Mouse (Mus musculus) heart, adult 18-20 months (tissue): ENCODE data around the gene Aoc1. TPM values are rescaled to one million over a fixed set of nuclear protein-coding genes. Genes with fewer than 3 reads are reported as not detected.

Experiments used
- DNase-seq, 2 experiments: peaks; one replicate each; pipeline ENCODE4 v3.0.0; 2021 to 2022; ENCODE audit warnings: mixed read lengths in 1 of 2
- total RNA-seq, 2 experiments: library from RNA; stranded (reverse); gene quantifications; 2 replicates each; pipeline ENCODE4 v1.2.3; 2021

Gene Aoc1
- total RNA-seq, 2 experiments from 2014 or later = not detected

DNA sequence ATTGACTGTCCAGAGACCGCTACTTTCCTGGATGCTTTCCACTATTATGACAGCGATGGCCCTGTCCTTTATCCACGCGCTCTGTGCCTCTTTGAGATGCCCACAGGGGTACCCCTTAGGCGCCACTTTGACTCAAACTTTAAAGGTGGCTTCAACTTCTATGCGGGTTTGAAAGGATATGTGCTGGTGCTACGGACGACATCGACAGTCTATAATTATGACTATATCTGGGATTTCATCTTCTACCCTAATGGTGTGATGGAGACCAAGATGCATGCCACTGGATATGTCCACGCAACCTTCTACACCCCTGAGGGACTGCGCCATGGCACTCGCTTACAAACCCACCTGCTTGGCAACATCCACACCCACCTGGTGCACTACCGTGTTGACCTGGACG is 33.7 kb downstream of the Aoc1 start:
- DNase-seq = no peak

DNA sequence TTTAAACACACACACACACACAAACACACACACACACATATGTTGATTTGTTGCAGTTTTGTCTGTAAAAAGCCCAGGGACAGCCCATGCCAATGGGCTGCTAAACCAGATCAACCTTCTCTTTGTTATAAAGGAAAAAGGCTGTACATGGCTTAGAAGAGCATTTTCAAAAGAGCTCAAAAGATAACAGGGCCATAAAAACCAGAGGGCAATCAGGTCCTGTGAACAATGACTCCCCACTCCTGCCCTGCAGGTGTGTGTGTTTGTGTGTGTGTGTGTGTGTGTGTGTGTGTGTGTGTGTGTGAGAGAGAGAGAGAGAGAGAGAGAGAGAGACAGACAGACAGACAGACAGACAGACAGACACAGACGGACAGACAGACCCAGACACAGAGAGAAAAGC is 36.5 kb downstream of the Aoc1 start:
- no peak for DNase-seq

DNA sequence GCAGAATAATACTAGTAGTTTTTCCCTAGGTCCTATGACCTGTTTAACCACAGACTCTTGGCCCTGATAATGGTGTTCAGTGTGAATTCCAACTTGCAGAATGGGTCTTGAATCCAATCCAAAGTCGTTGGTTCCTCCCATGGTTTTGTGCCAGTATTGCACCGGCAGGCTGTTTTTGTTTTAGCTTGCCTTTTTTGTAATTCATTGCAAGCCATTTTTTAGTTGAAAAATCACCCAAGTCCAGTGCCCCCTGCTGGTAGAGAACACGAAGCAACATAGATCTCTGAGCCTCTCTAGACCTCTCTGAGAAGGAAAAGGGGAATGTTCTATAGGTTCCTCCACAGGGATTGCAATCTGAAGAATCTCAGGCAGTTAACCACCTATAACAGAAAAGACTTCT is 39.3 kb downstream of the Aoc1 start:
- peak in 1 of 2 experiments; percentile 11 for DNase-seq

DNA sequence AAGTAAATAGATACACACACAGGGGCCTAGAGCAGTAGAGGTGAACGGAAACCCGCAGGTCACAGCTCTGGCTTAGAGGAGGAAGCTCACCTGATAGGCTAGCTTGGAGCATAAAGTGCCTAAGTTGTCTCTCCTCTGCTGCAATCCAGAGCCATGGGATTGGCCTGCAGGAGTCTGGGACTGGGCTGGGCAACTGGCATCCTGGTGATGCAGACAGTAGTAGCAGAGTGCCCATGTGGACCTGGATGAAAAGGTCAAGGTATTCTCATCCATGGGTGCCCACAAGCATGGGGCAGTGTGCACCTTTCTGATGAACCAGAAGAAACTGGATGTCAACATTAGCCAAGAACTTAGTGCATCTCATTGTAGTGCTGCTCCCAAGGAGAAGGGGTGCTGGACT is 40.9 kb downstream of the Aoc1 start:
- DNase-seq = no peak

DNA sequence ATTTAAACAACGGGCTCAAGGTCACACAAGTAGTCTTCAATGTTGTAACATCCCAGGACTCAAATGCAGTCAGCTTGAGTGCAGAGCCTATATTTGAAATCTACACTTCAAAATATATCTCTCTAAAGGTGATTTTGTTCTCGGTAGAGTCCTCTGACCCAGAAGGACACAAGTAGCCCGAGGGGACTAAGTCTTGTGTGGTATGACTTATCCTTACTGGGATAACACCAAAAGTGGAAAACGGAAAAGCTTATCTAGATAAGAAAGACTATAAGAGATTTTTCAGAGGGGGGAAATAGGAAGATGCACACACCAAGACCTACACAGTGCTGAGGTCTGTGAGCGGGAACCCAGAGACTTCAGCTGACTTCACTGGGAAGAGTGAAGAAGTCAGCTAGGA is 56.9 kb downstream of the Aoc1 start, which contains the start of gene 1600015I10Rik:
TSS of gene 1600015I10Rik (plus strand) at position 301 of the 400 bp plus-strand sequence.
- no peak for DNase-seq

DNA sequence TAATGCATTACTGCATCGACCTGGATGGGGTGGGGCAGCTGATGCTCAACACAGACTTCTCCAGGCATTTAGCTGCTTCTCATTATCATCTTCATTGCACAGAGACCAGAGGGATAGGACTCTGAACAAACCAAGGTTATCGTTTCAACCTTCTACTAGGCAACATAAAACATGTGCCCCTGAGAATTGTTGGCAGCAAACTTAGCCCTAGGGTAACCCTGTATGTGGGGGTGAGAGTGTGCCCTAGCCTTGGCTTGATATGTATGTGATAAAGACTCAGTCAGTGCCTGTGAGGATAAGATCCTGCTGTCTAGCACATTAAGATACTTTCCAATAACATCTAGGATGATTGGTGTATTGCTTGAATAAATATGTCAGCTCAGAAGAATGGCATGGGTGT is 76.9 kb downstream of the Aoc1 start:
- DNase-seq = no peak

DNA sequence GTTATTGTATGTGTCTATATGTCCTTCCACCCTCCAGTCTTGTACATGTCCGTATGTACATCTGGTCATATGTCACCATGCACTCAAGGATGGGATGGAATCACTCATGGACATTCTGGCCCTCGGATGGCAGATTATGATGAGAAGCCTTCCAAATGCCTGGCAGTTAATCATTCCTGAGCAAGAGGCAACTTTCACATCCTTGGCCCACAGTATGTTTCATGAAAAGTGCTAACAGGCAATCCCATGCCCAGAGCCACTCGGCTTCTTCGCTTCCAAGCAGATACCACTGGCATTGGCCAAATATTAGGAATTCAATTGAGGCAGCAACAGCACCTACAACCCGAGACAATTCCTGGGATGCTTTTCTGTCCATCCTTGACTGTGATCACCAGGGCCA is 78.0 kb downstream of the Aoc1 start:
- no peak for DNase-seq

DNA sequence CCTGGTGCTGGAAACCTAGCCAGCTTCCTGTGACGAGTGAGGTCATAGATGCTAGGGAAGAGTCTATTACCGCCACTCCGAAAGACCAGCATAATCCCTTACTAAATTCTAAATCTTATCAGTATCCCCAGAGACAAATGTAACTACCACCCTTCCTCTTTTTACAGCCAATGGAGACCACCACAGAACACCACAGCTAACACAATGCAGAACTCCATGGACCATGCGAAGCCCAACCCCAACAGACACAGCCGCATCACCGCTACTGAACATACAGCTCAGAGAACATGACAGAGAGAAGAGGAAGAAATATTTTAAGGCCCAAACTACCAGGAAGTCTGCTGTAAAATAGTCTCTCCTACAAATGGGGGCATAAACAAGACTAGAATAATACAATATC is 78.9 kb downstream of the Aoc1 start:
- no peak for DNase-seq

DNA sequence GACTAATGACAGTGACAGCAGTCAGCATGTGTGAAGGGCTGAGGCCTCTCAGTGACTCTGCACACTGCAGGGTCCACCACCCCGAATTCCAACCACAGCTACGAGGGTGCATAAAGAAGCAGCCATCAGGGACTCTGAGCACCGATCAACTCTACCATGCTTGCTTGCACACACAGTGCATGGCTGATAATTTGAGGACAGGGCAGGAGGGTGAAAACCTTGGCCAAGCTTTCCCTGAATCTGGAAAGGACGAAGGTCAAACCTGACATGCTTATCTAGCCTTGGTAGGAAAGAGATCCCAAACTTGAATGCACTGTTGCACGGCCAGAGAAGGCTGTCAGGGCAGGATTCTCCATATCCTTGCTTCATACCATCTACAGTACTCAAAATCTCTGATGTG is 80.5 kb downstream of the Aoc1 start:
- no peak for DNase-seq

DNA sequence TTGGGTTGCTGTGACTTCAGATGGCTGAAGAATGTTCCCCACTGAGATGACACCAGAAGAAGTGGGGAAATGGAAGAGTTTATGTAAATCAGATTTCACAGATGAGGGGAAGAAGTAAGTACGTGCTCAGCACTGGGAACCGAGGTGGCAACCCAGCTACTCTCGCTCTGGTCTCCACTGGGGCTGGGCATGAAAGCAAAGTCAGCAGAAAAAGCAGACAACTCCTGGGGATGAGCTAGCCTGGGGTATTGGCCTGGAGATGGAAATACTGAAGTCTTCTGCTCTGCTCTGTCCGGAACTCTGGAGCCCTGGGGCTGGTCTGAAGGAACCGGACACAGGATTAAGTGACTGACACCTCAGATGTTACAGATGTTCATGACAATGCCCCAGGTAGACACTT is 81.5 kb downstream of the Aoc1 start:
- no peak for DNase-seq

DNA sequence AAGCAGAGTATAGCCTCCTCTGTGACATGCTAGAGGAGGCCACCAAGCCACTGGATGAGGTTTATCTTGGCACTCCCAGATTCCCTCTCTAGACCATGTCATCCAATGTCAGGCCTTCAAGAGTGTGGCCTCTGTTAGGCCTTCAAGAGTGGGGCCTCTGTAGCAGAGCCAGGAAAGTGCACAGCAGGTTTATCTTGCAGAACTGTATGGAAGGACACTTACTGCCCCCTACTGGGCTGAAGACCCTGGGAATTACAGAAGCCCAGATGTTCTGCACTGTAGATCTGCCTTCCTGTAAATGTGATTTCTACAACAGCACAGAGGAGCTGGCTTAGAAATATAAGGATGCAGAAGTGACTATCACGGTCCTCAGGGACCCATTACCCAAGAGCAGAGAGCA is 82.2 kb downstream of the Aoc1 start:
- peak; percentile 17 to 67 for DNase-seq

DNA sequence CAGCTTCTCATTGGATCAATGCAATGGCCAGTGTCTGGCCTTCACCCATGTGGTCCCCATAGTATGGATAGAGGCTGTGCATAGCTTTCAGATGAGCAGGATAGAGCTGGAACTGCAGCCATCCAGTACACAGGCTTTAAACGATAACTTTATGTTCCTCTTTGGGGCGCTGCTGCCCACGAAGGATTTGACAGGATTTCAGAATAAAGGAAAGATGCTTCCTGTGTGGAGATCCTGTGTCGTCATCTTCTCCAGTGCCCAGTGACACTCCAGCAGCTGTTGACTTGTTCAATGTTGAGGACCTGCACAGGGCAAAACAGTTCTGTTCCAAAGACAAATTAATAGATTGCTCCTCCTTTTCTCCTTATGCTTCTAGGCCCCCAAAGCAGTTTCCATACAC is 84.1 kb downstream of the Aoc1 start:
- DNase-seq = no peak

DNA sequence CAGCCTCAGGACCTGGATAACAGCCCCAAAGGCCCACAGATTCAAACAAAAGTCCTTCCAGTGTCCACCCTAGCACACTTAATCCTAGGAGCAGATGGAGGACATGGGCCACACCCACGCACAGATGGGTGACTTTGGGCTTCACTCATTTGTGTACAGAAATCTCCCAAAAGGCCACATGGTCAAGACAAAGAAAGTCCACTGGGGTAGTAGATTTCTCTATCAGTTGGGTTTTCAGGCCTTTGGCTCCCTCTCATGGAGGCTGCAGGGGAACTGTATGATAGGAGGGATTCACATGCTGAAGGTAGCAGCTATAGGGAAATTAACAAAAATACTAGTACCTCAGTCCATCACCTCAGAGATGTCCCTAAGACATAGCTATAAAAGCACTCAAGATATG is 85.4 kb downstream of the Aoc1 start:
- DNase-seq = no peak

Other genes with a start within 250 kb of the Aoc1 start
- under 1 TPM; 0.37 to 0.39 TPM for gene AI854703, start 246.1 kb upstream of the Aoc1 start, total RNA-seq
- gene Gimap8, start 225.7 kb upstream of the Aoc1 start, total RNA-seq = 1 to 10 TPM; 7.1 to 7.5 TPM
- 1 to 10 TPM; 4.6 to 4.9 TPM for gene Gimap9, start 196.8 kb upstream of the Aoc1 start, total RNA-seq
- gene Gimap4, start 188.3 kb upstream of the Aoc1 start, total RNA-seq = 10 to 100 TPM; 19.3 to 32.9 TPM
- 10 to 100 TPM; 29.6 to 36.9 TPM for gene Gimap6, start 164.7 kb upstream of the Aoc1 start, total RNA-seq
- 1 to 10 TPM; 3.8 to 4.0 TPM for gene Gm28053, start 154.3 kb upstream of the Aoc1 start, total RNA-seq
- gene Gimap7, start 154.3 kb upstream of the Aoc1 start, total RNA-seq = 1 to 10 TPM in 1 of 2 experiments, under 1 TPM in 1; 0.27 to 1.7 TPM
- 10 to 100 TPM in 1 of 2 experiments, 1 to 10 TPM in 1; 9.9 to 13.3 TPM for gene Gimap1, start 133.8 kb upstream of the Aoc1 start, total RNA-seq
- gene Gimap5, start 126.7 kb upstream of the Aoc1 start, total RNA-seq = 1 to 10 TPM; 4.9 to 5.0 TPM
- 1 to 10 TPM in 1 of 2 experiments, under 1 TPM in 1; 0.57 to 6.9 TPM for gene Gimap3, start 102.0 kb upstream of the Aoc1 start, total RNA-seq
- gene Tmem176a, start 32.0 kb upstream of the Aoc1 start, total RNA-seq = 10 to 100 TPM; 14.7 to 20.6 TPM
- gene Tmem176b, start 31.4 kb upstream of the Aoc1 start, total RNA-seq = 10 to 100 TPM; 39.3 to 54.1 TPM
- gene 1600015I10Rik, start 57.0 kb downstream of the Aoc1 start, total RNA-seq = not detected
- not detected for gene Doxl2, start 102.1 kb downstream of the Aoc1 start, total RNA-seq
- gene Svs1, start 114.0 kb downstream of the Aoc1 start, total RNA-seq = not detected
- gene Gpnmb, start 163.7 kb downstream of the Aoc1 start, total RNA-seq = 1 to 10 TPM in 1 of 2 experiments, under 1 TPM in 1; 0.89 to 1.7 TPM
- 10 to 100 TPM; 40.5 to 45.0 TPM for gene Malsu1, start 200.9 kb downstream of the Aoc1 start, total RNA-seq